Mouse (Mus musculus) kidney, adult 2 months (tissue): Measurements from ENCODE around the gene Oard1.

Experiments used
- CTCF ChIP-seq: fragments of 200-500 bp; conservative IDR thresholded peaks from 2 replicates; pipeline ENCODE4 v1.5.1; 2011; ENCODE audit warnings: low read depth, mild to moderate bottlenecking, control low read depth, low read length, moderate library complexity, mixed read lengths; ENCODE audit not compliant: insufficient read depth, insufficient read length
- POLR2A ChIP-seq: fragments of 200-500 bp; IDR thresholded peaks from one replicate; pipeline ENCODE4 v1.6.1; 2011; ENCODE audit warnings: low read depth, low read length, control low read depth

DNA sequence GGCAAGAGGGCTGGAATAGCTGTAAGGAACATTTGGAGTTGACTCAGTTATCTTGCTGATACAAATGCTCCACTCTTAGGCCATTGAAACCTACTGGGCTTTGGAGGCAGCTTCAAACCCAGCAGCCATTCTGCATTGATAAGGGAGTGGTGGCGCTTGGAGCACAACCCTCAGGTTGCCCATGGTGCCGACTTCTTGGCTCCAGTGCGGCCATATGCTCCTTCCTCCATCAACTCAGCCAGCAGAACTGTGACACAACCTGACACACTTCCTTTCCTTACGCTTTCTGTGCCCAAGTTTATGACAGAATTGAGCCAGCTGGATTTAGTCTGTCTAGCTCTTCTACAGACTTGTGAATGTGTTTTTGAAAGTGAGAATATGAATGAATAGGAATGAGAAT lies 2.7 kb upstream of the Oard1 start:
- TF ChIP-seq CTCF (no peak), POLR2A (no peak)
